Mouse (Mus musculus): ENCODE data around the gene Spats2.

DNA sequence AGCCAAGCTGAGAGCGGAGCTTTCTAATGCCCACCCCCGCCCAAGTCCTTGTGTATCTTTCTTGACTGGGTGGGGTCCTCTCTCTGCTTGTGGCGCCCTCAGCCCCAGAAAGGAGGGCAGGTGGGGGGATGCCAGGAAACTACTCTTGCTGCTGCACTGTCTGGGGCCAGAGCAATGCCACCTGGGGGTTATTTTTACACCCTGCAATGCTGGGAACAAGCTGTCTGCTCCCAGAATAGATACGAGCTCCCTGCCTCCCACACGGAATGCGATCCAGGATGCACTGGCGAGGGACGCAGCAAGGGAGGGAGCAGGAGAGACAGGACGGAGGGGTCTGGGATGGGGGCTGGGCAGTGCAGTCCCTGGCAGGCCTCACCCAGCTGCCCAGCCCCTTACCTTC is 123.3 kb downstream of the Spats2 start:
- TF ChIP-seq TAL1 (IDR thresholded peaks at IDR 0.05; ENCODE audit: low read length) (no peak), GATA1 (IDR thresholded peaks at IDR 0.05; ENCODE audit: low read length) (no peak)

All from erythroblast, embryonic 14.5 days (primary cell).